Mouse (Mus musculus): ENCODE results near the gene Pkib. TPM values are rescaled to one million over a fixed set of nuclear protein-coding genes. Genes with fewer than 3 reads are reported as not detected.

Pkib gene
- polyA plus RNA-seq, 1 experiment from 2014 or later: 2.1 TPM

GRCm38 (mm10) chr10:57785552-57785951, 153.8 kb downstream of the Pkib start:
- no peaks in the 10 kb centered on the region for H3K9me3 ChIP-seq
- peak overlapping the region; percentile 76 for H3K9ac ChIP-seq
- ATAC-seq (ENCODE audit: low FRiP score): no peak
- peak overlapping the region; percentile 87 for H3K27ac ChIP-seq
- H3K4me3 ChIP-seq: peak overlapping the region; percentile 42
- WGBS: 22% methylated on average over 2 of the region's 2 CpGs
- H3K27me3 ChIP-seq: no peaks in the 10 kb centered on the region
- no peaks in the 10 kb centered on the region for H3K36me3 ChIP-seq
- H3K4me1 ChIP-seq (replicated peaks): peaks cover 32% of the 10 kb centered on the region
- H3K4me2 ChIP-seq: peak overlapping the region; percentile 58

Other genes starting within 250 kb of the Pkib start
- gene Hsf2, start 145.6 kb upstream of the Pkib start, polyA plus RNA-seq (2015; fragmentation: Nextera tagmentation; extraction: Ambion mirVana): 68.3 and 71.5 TPM in 2 replicates
- 384 and 389 TPM in 2 replicates for gene Serinc1, start 99.5 kb upstream of the Pkib start, polyA plus RNA-seq (2015; fragmentation: Nextera tagmentation; extraction: Ambion mirVana)
- 2,194 and 2,515 TPM in 2 replicates for gene Fabp7, start 152.9 kb downstream of the Pkib start, polyA plus RNA-seq (2015; fragmentation: Nextera tagmentation; extraction: Ambion mirVana)
- gene Smpdl3a, start 162.4 kb downstream of the Pkib start, polyA plus RNA-seq (2015; fragmentation: Nextera tagmentation; extraction: Ambion mirVana): 22.6 and 23.2 TPM in 2 replicates